Mouse (Mus musculus) MEL (cell line): Measurements from ENCODE around the gene Rwdd3. TPM values are rescaled to one million over a fixed set of nuclear protein-coding genes. Genes with fewer than 3 reads are reported as not detected.

ENCODE experiments used
- DNase-seq: peaks from one replicate; pipeline ENCODE4 v3.0.0; 2011; ENCODE audit warnings: low read depth, low spot score
- H3K27ac ChIP-seq: 2 replicates; pipeline ENCODE4 v1.5.1; 2012; ENCODE audit warnings: low read depth, mild to moderate bottlenecking, control low read depth, low read length, moderate library complexity; ENCODE audit not compliant: control insufficient read depth
- H3K27me3 ChIP-seq, 2 experiments: fragments of 150-350 bp in 1 of 2; sonication (generic) in 1 of 2; 2 replicates each; pipeline ENCODE4 v1.6.1; 2012; ENCODE audit warnings: low read length in 2 of 2, mild to moderate bottlenecking in 2 of 2, improper control_type of control experiment in 1 of 2, moderate library complexity in 1 of 2; ENCODE audit not compliant: insufficient read depth in 2 of 2, control insufficient read depth in 1 of 2
- H3K36me3 ChIP-seq, 2 experiments: 2 replicates each; pipeline ENCODE4 v1.6.1; 2012 to 2014; ENCODE audit warnings: low read length in 2 of 2, improper control_type of control experiment in 1 of 2, inconsistent platforms in 1 of 2, mild to moderate bottlenecking in 1 of 2; ENCODE audit not compliant: insufficient read depth in 2 of 2, control insufficient read depth in 1 of 2
- H3K4me1 ChIP-seq, 2 experiments: fragments of 150-350 bp in 1 of 2; sonication (generic) in 1 of 2; 2 replicates each; pipeline ENCODE4 v1.6.1; 2012; ENCODE audit warnings: low read length in 2 of 2, improper control_type of control experiment in 1 of 2, mild to moderate bottlenecking in 1 of 2; ENCODE audit not compliant: insufficient read depth in 2 of 2, control insufficient read depth in 1 of 2
- H3K4me3 ChIP-seq, 2 experiments: fragments of 150-350 bp in 1 of 2; sonication (generic) in 1 of 2; 2 replicates each; pipeline ENCODE4 v1.5.1; 2012; ENCODE audit warnings: low read depth in 2 of 2, low read length in 2 of 2, mild to moderate bottlenecking in 2 of 2, moderate library complexity in 2 of 2, control low read depth in 1 of 2, improper control_type of control experiment in 1 of 2; ENCODE audit not compliant: control insufficient read depth in 1 of 2, insufficient read depth in 1 of 2
- H3K79me2 ChIP-seq: 2 replicates; pipeline ENCODE4 v1.6.1; 2012; ENCODE audit warnings: mild to moderate bottlenecking, low read length, moderate library complexity; ENCODE audit not compliant: control insufficient read depth, poor library complexity, insufficient read depth
- H3K9ac ChIP-seq: 2 replicates; pipeline ENCODE4 v1.6.1; 2012; ENCODE audit warnings: low read depth, mild to moderate bottlenecking, control low read depth, low read length, moderate library complexity; ENCODE audit not compliant: control insufficient read depth, poor library complexity, severe bottlenecking
- H3K9me3 ChIP-seq: fragments of 150-350 bp; sonication (generic); replicated peaks from 2 replicates; pipeline ENCODE4 v1.6.1; 2012; ENCODE audit warnings: mild to moderate bottlenecking, low read length, improper control_type of control experiment, moderate library complexity; ENCODE audit not compliant: insufficient read depth
- BHLHE40 ChIP-seq: IDR thresholded peaks from 2 replicates; pipeline ENCODE4 v1.6.1; 2012; ENCODE audit warnings: low read depth, mild to moderate bottlenecking, inconsistent platforms, low read length, improper control_type of control experiment, borderline replicate concordance
- CHD1 ChIP-seq: IDR thresholded peaks from 2 replicates; pipeline ENCODE4 v1.6.1; 2012; ENCODE audit warnings: low read depth, mild to moderate bottlenecking, inconsistent platforms, low read length, improper control_type of control experiment
- CHD2 ChIP-seq: IDR thresholded peaks from 2 replicates; pipeline ENCODE4 v1.6.1; 2011; ENCODE audit warnings: low read length, improper control_type of control experiment
- CTCF ChIP-seq, 3 experiments: IDR thresholded peaks in 2 of 3; conservative IDR thresholded peaks in 1 of 3; 2 replicates each; pipeline ENCODE4 v1.5.1; 2011 to 2012; ENCODE audit warnings: low read length in 3 of 3, low read depth in 2 of 3, mild to moderate bottlenecking in 2 of 3, improper control_type of control experiment in 1 of 3, inconsistent platforms in 1 of 3, mixed read lengths in 1 of 3, moderate library complexity in 1 of 3; ENCODE audit not compliant: control insufficient read depth in 1 of 3, insufficient read depth in 1 of 3, poor library complexity in 1 of 3, severe bottlenecking in 1 of 3
- E2F4 ChIP-seq: IDR thresholded peaks from 2 replicates; pipeline ENCODE4 v1.6.1; 2011; ENCODE audit warnings: low read depth, low read length, improper control_type of control experiment, borderline replicate concordance
- ETS1 ChIP-seq: IDR thresholded peaks from 2 replicates; pipeline ENCODE4 v1.6.1; 2012; ENCODE audit warnings: low read depth, mild to moderate bottlenecking, inconsistent platforms, low read length, improper control_type of control experiment, moderate library complexity
- GABPA ChIP-seq: IDR thresholded peaks from 2 replicates; pipeline ENCODE4 v1.6.1; 2012; ENCODE audit warnings: low read depth, mild to moderate bottlenecking, inconsistent platforms, low read length, improper control_type of control experiment, moderate library complexity
- GATA1 ChIP-seq: IDR thresholded peaks from 2 replicates; pipeline ENCODE4 v1.6.1; 2011; ENCODE audit warnings: low read depth, low read length, improper control_type of control experiment
- HCFC1 ChIP-seq: IDR thresholded peaks from 2 replicates; pipeline ENCODE4 v1.6.1; 2012; ENCODE audit warnings: low read depth, mild to moderate bottlenecking, inconsistent platforms, low read length, improper control_type of control experiment, moderate library complexity
- JUND ChIP-seq: IDR thresholded peaks from 2 replicates; pipeline ENCODE4 v1.6.1; 2011; ENCODE audit warnings: low read depth, mild to moderate bottlenecking, improper control_type of control experiment, low read length
- KAT2A ChIP-seq: conservative IDR thresholded peaks from 2 replicates; pipeline ENCODE4 v1.6.1; 2012; ENCODE audit warnings: low read depth, low read length, improper control_type of control experiment, inconsistent platforms
- MAFK ChIP-seq: IDR thresholded peaks from 2 replicates; pipeline ENCODE4 v1.6.1; 2011; ENCODE audit warnings: low read depth, mild to moderate bottlenecking, low read length, improper control_type of control experiment, borderline replicate concordance
- MAX ChIP-seq: IDR thresholded peaks from 2 replicates; pipeline ENCODE4 v1.6.1; 2011; ENCODE audit warnings: low read length, improper control_type of control experiment
- MAZ ChIP-seq: IDR thresholded peaks from 2 replicates; pipeline ENCODE4 v1.6.1; 2012; ENCODE audit warnings: low read depth, mild to moderate bottlenecking, inconsistent platforms, low read length, improper control_type of control experiment
- MXI1 ChIP-seq: IDR thresholded peaks from 2 replicates; pipeline ENCODE4 v1.6.1; 2011; ENCODE audit warnings: mild to moderate bottlenecking, low read depth, low read length, improper control_type of control experiment
- MYB ChIP-seq: IDR thresholded peaks from 2 replicates; pipeline ENCODE4 v1.6.1; 2011; ENCODE audit warnings: mild to moderate bottlenecking, low read depth, low read length, improper control_type of control experiment
- MYC ChIP-seq: IDR thresholded peaks from 2 replicates; pipeline ENCODE4 v1.6.1; 2011; ENCODE audit warnings: low read depth, mild to moderate bottlenecking, low read length, improper control_type of control experiment, moderate library complexity
- NELFE ChIP-seq: IDR thresholded peaks from 2 replicates; pipeline ENCODE4 v1.6.1; 2011; ENCODE audit warnings: low read depth, low read length, improper control_type of control experiment
- NRF1 ChIP-seq: IDR thresholded peaks from 2 replicates; pipeline ENCODE4 v1.6.1; 2014; ENCODE audit warnings: low read depth, mild to moderate bottlenecking, inconsistent platforms, low read length, improper control_type of control experiment, moderate library complexity; ENCODE audit not compliant: poor library complexity, insufficient read depth, severe bottlenecking
- POLR2A ChIP-seq, 2 experiments: IDR thresholded peaks; 2 replicates each; pipeline ENCODE4 v1.6.1; 2011 to 2012; ENCODE audit warnings: low read length in 2 of 2, mild to moderate bottlenecking in 2 of 2, control low read depth in 1 of 2, improper control_type of control experiment in 1 of 2, low read depth in 1 of 2, moderate library complexity in 1 of 2; ENCODE audit not compliant: control insufficient read depth in 1 of 2, insufficient read depth in 1 of 2, poor library complexity in 1 of 2
- POLR2AphosphoS2 ChIP-seq: IDR thresholded peaks from 2 replicates; pipeline ENCODE4 v1.6.1; 2011; ENCODE audit warnings: low read length, improper control_type of control experiment
- RCOR1 ChIP-seq: IDR thresholded peaks from 2 replicates; pipeline ENCODE4 v1.6.1; 2012; ENCODE audit warnings: low read depth, mild to moderate bottlenecking, inconsistent platforms, low read length, improper control_type of control experiment
- SIN3A ChIP-seq: IDR thresholded peaks from 2 replicates; pipeline ENCODE4 v1.6.1; 2012; ENCODE audit warnings: low read length, improper control_type of control experiment, inconsistent platforms
- SMC3 ChIP-seq: IDR thresholded peaks from 2 replicates; pipeline ENCODE4 v1.6.1; 2011; ENCODE audit warnings: low read depth, low read length, improper control_type of control experiment
- TAL1 ChIP-seq: IDR thresholded peaks from 2 replicates; pipeline ENCODE4 v1.6.1; 2012; ENCODE audit warnings: mild to moderate bottlenecking, inconsistent platforms, low read length, moderate library complexity, mixed read lengths
- TCF12 ChIP-seq: IDR thresholded peaks from 2 replicates; pipeline ENCODE4 v1.6.1; 2014; ENCODE audit warnings: low read depth, mild to moderate bottlenecking, inconsistent platforms, low read length, improper control_type of control experiment, moderate library complexity
- UBTF ChIP-seq: IDR thresholded peaks from 2 replicates; pipeline ENCODE4 v1.6.1; 2012; ENCODE audit warnings: low read depth, mild to moderate bottlenecking, inconsistent platforms, low read length, improper control_type of control experiment, moderate library complexity, borderline replicate concordance; ENCODE audit not compliant: insufficient read depth
- ZKSCAN1 ChIP-seq: IDR thresholded peaks from 2 replicates; pipeline ENCODE4 v1.6.1; 2012; ENCODE audit warnings: low read depth, mild to moderate bottlenecking, inconsistent platforms, low read length, improper control_type of control experiment, moderate library complexity
- ZNF384 ChIP-seq: IDR thresholded peaks from 2 replicates; pipeline ENCODE4 v1.6.1; 2012; ENCODE audit warnings: low read depth, mild to moderate bottlenecking, inconsistent platforms, low read length, improper control_type of control experiment
- polyA plus RNA-seq, 2 experiments: library from polyadenylated mRNA; stranded (reverse) in 1 of 2; unstranded in 1 of 2; fragments of >175 nt in 1 of 2; fragments of >200 nt in 1 of 2; gene quantifications; 2 replicates each; pipeline versions ENCODE4 v1.2.1 to v1.2.4; 2012; ENCODE audit warnings: low replicate concordance in 2 of 2, low read depth in 1 of 2; ENCODE audit not compliant: insufficient read length in 2 of 2, insufficient read depth in 1 of 2, missing spikeins in 1 of 2
- total RNA-seq: library from RNA; depleted of rRNA; stranded (reverse); fragments of 300-350 nt; gene quantifications from 2 replicates; pipeline ENCODE4 v1.2.3, GENCODE M21; 2012

The Rwdd3 gene
- total and polyA plus RNA-seq, 3 experiments = 4.2 to 4.8 TPM; not detected in 1

DNA sequence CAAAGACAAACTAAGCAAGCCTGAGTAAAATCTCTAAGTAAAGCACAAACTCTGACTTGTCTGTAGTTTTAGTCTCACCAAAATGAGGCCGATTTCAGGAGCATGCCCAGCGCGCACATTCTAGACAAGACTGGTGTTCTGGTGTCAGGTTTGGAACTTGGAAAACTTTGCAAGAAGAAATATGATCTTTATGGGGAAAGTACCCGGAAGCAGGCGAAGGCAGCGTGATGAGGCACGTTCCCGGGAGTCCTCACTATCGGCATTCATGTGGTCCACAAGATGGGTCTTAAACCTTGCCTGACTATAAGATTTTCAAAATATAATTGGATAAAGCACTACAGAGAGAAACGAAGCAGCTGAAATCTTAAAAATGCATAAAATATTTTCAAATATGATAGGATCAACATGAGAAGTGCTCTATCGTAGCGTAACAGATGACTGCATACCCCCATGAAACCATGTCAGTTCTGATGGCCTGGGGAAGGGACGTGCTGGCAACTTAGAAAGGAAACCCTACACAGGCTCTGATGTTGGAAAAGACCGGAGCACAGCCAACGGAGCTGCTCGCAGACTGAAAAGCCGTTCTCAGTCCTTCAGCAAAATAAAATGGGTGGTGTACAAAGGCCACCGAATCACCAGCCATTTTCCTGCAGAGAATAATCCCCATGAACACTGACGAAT lies 34.8 kb upstream of the Rwdd3 start:
- Histone ChIP-seq H3K27me3 (no peaks in the 10 kb centered on the region; a peak in 1 of 4 replicates), H3K4me1 (peaks cover 0 to 3% of the 10 kb centered on the region in 2 experiments; a peak in 2 of 4 replicates), H3K9ac (no peak overlapping the region), H3K79me2 (no peaks in the 10 kb centered on the region), H3K4me3 (no peak overlapping the region), H3K27ac (no peak overlapping the region), H3K9me3 (no peaks in the 10 kb centered on the region), H3K36me3 (peaks cover 0 to 4% of the 10 kb centered on the region in 2 experiments; a peak in 2 of 4 replicates)
- TF ChIP-seq MAFK = no peak
- TF ChIP-seq JUND = no peak
- TF ChIP-seq UBTF = no peak
- no peak for TF ChIP-seq MAX
- TF ChIP-seq SIN3A = no peak
- no peak for TF ChIP-seq RCOR1
- no peak for TF ChIP-seq ETS1
- TF ChIP-seq CHD2 = no peak
- TF ChIP-seq NRF1 = no peak
- no peak for TF ChIP-seq MYC
- TF ChIP-seq GATA1 = no peak
- no peak for TF ChIP-seq CHD1
- TF ChIP-seq HCFC1 = no peak
- no peak for DNase-seq

DNA sequence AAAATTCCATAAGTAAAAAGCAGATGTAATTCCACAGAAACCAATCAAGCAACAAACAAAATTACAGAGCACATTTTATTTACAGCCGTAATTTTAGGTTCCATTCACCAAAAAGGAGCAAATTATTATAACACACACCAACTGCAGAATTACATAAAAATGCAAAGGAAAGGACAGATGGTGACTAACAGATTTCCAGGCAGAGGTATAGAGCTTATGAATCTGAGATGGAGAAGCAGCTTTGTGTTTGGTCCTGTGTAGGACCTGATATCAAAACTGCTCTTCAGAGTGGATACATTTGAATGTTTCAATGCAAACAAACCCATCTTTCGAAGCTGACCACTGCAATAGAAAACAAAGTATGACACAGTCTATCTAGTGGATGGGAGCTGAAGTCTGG lies 31.1 kb upstream of the Rwdd3 start:
- no peak overlapping the region for H3K4me3 ChIP-seq
- H3K4me1 ChIP-seq = peaks cover 0 to 16% of the 10 kb centered on the region in 2 experiments; a peak in 2 of 4 replicates
- H3K79me2 ChIP-seq = no peaks in the 10 kb centered on the region
- peaks cover 0 to 7% of the 10 kb centered on the region in 2 experiments; a peak in 2 of 4 replicates for H3K36me3 ChIP-seq
- TF ChIP-seq ETS1 (no peak), NRF1 (no peak), E2F4 (no peak), SMC3 (no peak), MYB (no peak), TCF12 (no peak), ZKSCAN1 (no peak), TAL1 (no peak), MAZ (no peak), NELFE (no peak), KAT2A (no peak), MXI1 (no peak), ZNF384 (no peak), RCOR1 (no peak), GABPA (no peak), POLR2A (IDR thresholded peaks at IDR 0.05; ENCODE audit: control insufficient read depth in 1 of 2, insufficient read depth in 1 of 2, low read depth in 1 of 2, low read length in 2 of 2, poor library complexity in 1 of 2) (no peak), BHLHE40 (no peak), POLR2AphosphoS2 (no peak), CTCF (IDR thresholded peaks at IDR 0.05 in 2 of 3, conservative IDR thresholded peaks at IDR 0.05 in 1 of 3; ENCODE audit: control insufficient read depth in 1 of 3, insufficient read depth in 1 of 3, low read depth in 2 of 3, low read length in 3 of 3, poor library complexity in 1 of 3, severe bottlenecking in 1 of 3) (no peak), MAFK (no peak)
- no peaks in the 10 kb centered on the region; a peak in 1 of 4 replicates for H3K27me3 ChIP-seq
- no peak overlapping the region for H3K27ac ChIP-seq
- no peak overlapping the region for H3K9ac ChIP-seq
- DNase-seq = no peak
- H3K9me3 ChIP-seq = no peaks in the 10 kb centered on the region
